Mouse (Mus musculus): Measurements from ENCODE around the gene Usp37.

DNA sequence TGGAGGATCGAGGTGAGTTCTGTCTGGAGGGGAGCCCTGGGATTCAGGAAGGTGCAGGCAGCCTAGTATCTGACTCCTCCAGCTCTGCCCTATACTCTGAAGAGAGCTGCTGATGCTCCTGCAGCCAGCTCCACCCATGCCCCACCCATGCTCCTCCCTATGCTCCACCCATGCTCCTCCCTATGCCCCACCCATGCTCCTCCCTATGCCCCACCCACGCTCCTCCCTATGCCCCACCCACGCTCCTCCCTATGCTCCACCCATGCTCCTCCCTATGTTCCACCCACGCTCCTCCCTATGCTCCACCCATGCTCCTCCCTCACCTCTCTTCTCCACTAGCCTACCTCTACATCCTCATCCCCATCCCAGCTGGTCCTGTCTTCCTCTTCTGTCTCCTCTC lies 128.9 kb downstream of the Usp37 start:
- TF ChIP-seq CTCF (IDR thresholded peaks at IDR 0.05; ENCODE audit: low read depth) (no peak), EP300 (optimal IDR thresholded peaks at IDR 0.05) (no peak)

All from stomach, postnatal 0 days (tissue).